Mouse (Mus musculus) midbrain, embryonic 10.5 days (tissue): ENCODE measurements around the gene Slc9a5. TPM values are rescaled to one million over a fixed set of nuclear protein-coding genes. Genes with fewer than 3 reads are reported as not detected.

Source experiments
- DNase-seq: peaks from one replicate; pipeline ENCODE4 v3.0.0-alpha.2; 2017; ENCODE audit warnings: low spot score
- H3K27ac ChIP-seq: fragments of 300-500 bp; sonication (generic); replicated peaks from 2 replicates; pipeline ENCODE4 v1.5.1; 2016; ENCODE audit warnings: mild to moderate bottlenecking
- H3K27me3 ChIP-seq: fragments of 300-500 bp; sonication (generic); 2 replicates; pipeline ENCODE4 v1.6.1; 2016; ENCODE audit warnings: low read depth, mild to moderate bottlenecking; ENCODE audit not compliant: poor library complexity, severe bottlenecking
- H3K36me3 ChIP-seq: fragments of 300-500 bp; sonication (generic); 2 replicates; pipeline ENCODE4 v1.6.1; 2016; ENCODE audit warnings: mild to moderate bottlenecking, moderate library complexity
- H3K4me1 ChIP-seq: fragments of 300-500 bp; sonication (generic); 2 replicates; pipeline ENCODE4 v1.6.1; 2016
- H3K4me3 ChIP-seq: fragments of 300-500 bp; sonication (generic); 2 replicates; pipeline ENCODE4 v1.5.1; 2016; ENCODE audit warnings: mild to moderate bottlenecking, moderate library complexity
- H3K9me3 ChIP-seq: fragments of 300-500 bp; sonication (generic); replicated peaks from 2 replicates; pipeline ENCODE4 v1.6.1; 2016; ENCODE audit warnings: mild to moderate bottlenecking
- WGBS: fragments of 180-500 bp; shearing (Covaris S2); methylation state at CpG from one replicate; pipeline ENCODE4 v1.1.7; 2016; 5-methylcytosine and 5-hydroxymethylcytosine counted together
- polyA plus RNA-seq: library from polyadenylated mRNA; unstranded; fragments of >200 nt; fragmentation: Nextera tagmentation; extraction: Ambion mirVana; gene quantifications from 2 replicates; pipeline ENCODE4 v1.2.1, GENCODE M21; 2016

Gene Slc9a5
- polyA plus RNA-seq, 1 experiment from 2014 or later, result 4.1 TPM

- Histone ChIP-seq H3K4me3 (no peak overlapping the region), H3K27me3 (no peaks in the 10 kb centered on the region), H3K4me1 (0 out of 2 replicates have a peak, but pooled peaks cover 4% of the 10 kb centered on the region), H3K27ac (no peak overlapping the region), H3K9me3 (no peaks in the 10 kb centered on the region), H3K36me3 (peaks cover 98% of the 10 kb centered on the region)
- no peak for DNase-seq
- WGBS, result 91% methylated on average over 1 of the region's 1 CpGs
These were observed 36.9 kb upstream of the Slc9a5 start for GRCm38 (mm10) chr8:105311718-105312117.

- Histone ChIP-seq H3K36me3 (peaks cover 98% of the 10 kb centered on the region), H3K4me3 (no peak overlapping the region), H3K9me3 (no peaks in the 10 kb centered on the region), H3K27me3 (no peaks in the 10 kb centered on the region), H3K27ac (no peak overlapping the region), H3K4me1 (0 out of 2 replicates have a peak, but pooled peaks cover 4% of the 10 kb centered on the region)
- DNase-seq, result no peak
- WGBS, result 95% methylated on average over 8 of the region's 8 CpGs
These were observed 35.7 kb upstream of the Slc9a5 start for GRCm38 (mm10) chr8:105312891-105313481.

DNA sequence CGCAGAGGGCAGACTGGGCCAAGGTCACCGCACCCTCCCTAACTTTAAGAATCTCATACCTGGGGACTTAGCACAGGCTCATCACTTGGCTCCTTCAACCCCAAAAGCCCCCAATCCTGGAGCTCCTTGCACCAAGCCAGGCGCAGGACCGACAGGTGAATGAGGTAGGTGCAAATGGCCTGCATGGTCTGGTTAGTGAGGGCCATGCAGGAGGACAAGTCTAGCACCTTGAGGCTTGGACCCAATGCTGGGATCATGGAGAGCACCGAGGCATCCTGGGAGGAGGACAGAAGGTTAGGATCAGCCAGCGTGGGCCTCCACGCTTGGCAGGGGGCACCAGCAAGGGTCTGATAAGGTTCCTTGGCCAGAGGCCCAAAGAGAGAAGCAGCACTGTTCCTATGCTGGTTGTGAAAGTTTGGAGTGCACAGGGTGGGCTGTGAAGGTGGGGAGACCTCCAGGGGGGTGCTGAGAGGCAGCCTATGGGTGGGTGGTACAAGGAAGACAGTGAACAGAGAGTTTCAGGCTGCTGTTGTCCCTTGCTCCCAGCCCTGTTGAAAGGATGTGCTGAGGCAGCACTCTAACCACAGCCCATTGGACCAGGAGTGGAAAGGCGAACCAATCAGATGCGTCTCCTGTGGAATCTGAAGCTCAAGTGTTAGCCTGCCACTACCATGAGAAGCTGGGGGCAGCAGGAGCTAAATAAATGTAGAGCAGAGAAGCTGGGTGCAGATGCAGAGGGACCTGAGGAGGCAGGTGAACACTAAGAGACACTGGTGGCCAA lies 34.8 kb upstream of the Slc9a5 start:
- H3K4me1 ChIP-seq, result 0 out of 2 replicates have a peak, but pooled peaks cover 4% of the 10 kb centered on the region
- H3K9me3 ChIP-seq, result no peaks in the 10 kb centered on the region
- 78% methylated on average over 9 of the region's 9 CpGs for whole genome bisulfite sequencing
- DNase-seq, result no peak
- no peaks in the 10 kb centered on the region for H3K27me3 ChIP-seq
- peaks cover 98% of the 10 kb centered on the region for H3K36me3 ChIP-seq
- no peak overlapping the region for H3K27ac ChIP-seq
- no peak overlapping the region for H3K4me3 ChIP-seq

GRCm38 (mm10) chr8:105315073-105315769 lies 33.4 kb upstream of the Slc9a5 start:
- H3K36me3 ChIP-seq, result peaks cover 98% of the 10 kb centered on the region
- 92% methylated on average over 18 of the region's 18 CpGs for WGBS
- 0 out of 2 replicates have a peak, but pooled peaks cover 4% of the 10 kb centered on the region for H3K4me1 ChIP-seq

DNA sequence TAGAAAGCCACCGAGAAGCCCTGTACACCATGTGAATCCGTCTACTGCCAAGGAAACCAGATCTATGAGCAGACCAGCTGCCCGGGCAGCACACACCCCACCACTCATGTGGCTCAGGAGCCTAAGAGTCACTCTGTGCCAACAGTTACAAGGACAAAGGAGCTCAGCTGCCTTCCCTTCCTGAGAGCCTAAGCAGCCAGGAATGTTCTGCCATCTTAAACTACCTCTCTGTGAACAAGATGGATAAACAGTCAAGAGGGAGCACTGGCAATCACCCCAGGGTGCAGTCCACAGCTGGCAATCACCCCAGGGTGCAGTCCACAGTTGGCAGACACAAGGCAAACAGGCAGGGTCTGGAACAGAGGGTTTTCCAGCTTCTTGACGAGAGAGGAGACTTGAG lies 30.7 kb upstream of the Slc9a5 start:
- H3K27ac ChIP-seq, result no peak overlapping the region
- H3K27me3 ChIP-seq, result no peaks in the 10 kb centered on the region
- H3K36me3 ChIP-seq, result peaks cover 87% of the 10 kb centered on the region
- no peak overlapping the region for H3K4me3 ChIP-seq
- H3K4me1 ChIP-seq, result 0 out of 2 replicates have a peak, but pooled peaks cover 4% of the 10 kb centered on the region
- WGBS, result 90% methylated on average over 4 of the region's 4 CpGs
- no peak for DNase-seq
- no peaks in the 10 kb centered on the region for H3K9me3 ChIP-seq

More at GRCm38 (mm10) chr8:105315073-105315769, 33.4 kb upstream of the Slc9a5 start:
- Histone ChIP-seq H3K27ac (no peak overlapping the region), H3K27me3 (no peaks in the 10 kb centered on the region), H3K9me3 (no peaks in the 10 kb centered on the region), H3K4me3 (no peak overlapping the region)
- no peak for DNase-seq

GRCm38 (mm10) chr8:105318662-105319190 lies 29.9 kb upstream of the Slc9a5 start:
- H3K27ac ChIP-seq, result no peak overlapping the region
- peaks cover 82% of the 10 kb centered on the region for H3K36me3 ChIP-seq
- no peaks in the 10 kb centered on the region for H3K27me3 ChIP-seq
- no peak overlapping the region for H3K4me3 ChIP-seq
- no peaks in the 10 kb centered on the region for H3K9me3 ChIP-seq
- H3K4me1 ChIP-seq, result 0 out of 2 replicates have a peak, but pooled peaks cover 3% of the 10 kb centered on the region
- DNase-seq, result no peak
- WGBS, result 83% methylated on average over 11 of the region's 11 CpGs

DNA sequence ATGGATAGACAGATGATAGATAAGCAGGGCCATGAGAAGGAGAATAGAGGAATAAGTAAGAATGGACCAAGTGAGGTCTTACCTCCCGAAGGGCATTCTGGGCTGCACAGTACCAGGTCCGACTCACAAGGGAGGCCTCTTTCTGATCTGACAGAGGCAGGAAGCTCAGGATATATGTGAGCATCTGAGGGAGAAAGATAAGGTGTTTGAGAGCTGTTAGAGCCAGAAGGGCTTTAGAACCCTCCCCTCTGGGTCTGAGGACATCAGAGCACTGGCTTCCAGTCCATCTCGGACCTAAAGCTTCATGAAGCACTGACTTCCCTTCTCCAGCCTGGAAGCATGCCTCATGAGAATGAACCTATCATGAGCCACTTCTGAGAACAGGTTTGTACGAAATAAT lies 25.5 kb upstream of the Slc9a5 start:
- DNase-seq, result no peak
- no peaks in the 10 kb centered on the region for H3K27me3 ChIP-seq
- no peaks in the 10 kb centered on the region for H3K9me3 ChIP-seq
- H3K27ac ChIP-seq, result no peak overlapping the region
- peaks cover 43% of the 10 kb centered on the region for H3K36me3 ChIP-seq
- H3K4me1 ChIP-seq, result peaks cover 28% of the 10 kb centered on the region
- 86% methylated on average over 4 of the region's 4 CpGs for WGBS
- no peak overlapping the region for H3K4me3 ChIP-seq

DNA sequence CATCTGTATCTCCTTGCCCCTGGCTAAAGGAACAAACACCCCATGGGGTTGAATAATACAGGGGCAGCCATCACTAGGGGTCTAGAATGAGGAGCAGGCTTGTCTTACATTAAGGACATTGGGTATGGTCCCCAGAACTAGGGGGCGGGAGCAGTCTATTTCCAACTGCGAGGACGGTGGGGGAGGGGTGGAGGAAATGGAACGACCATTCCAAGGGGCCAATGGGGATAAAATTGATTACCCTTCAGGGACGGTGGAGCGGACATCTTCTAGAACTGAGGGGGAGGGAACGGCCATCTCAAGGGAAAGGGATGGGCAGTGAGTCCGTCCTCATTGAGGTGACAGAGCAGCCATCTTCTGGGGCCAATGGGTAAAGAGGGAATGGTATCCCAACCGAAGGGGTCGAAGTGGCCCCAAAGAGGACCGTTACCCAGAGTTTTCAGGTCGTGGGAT lies 23.0 kb upstream of the Slc9a5 start:
- no peak for DNase-seq
- no peaks in the 10 kb centered on the region for H3K9me3 ChIP-seq
- H3K36me3 ChIP-seq, result peaks cover 47% of the 10 kb centered on the region
- H3K4me1 ChIP-seq, result peaks cover 28% of the 10 kb centered on the region
- peak overlapping the region; percentile 88 for H3K4me3 ChIP-seq
- peak overlapping the region; percentile 86 for H3K27ac ChIP-seq
- WGBS, result 0% methylated on average over 12 of the region's 12 CpGs
- H3K27me3 ChIP-seq, result no peaks in the 10 kb centered on the region

- under 1% methylated on average over 36 of the region's 36 CpGs for WGBS
These were observed 22.4 kb upstream of the Slc9a5 start, which contains the start of the genes Lrrc29 and Tmem208 for GRCm38 (mm10) chr8:105326141-105326672. TSS of gene Lrrc29 (minus strand) at chr8:105326278. TSS of gene Tmem208 (plus strand) at chr8:105326354.

GRCm38 (mm10) chr8:105326968-105327367 lies 21.7 kb upstream of the Slc9a5 start:
- DNase-seq, result no peak
- Histone ChIP-seq H3K9me3 (no peaks in the 10 kb centered on the region), H3K4me1 (peaks cover 28% of the 10 kb centered on the region), H3K36me3 (peaks cover 53% of the 10 kb centered on the region), H3K4me3 (peak overlapping the region; percentile 88), H3K27me3 (no peaks in the 10 kb centered on the region), H3K27ac (peak overlapping the region; percentile 86)
- WGBS, result 46% methylated on average over 6 of the region's 6 CpGs

More at GRCm38 (mm10) chr8:105326141-105326672, 22.4 kb upstream of the Slc9a5 start, which contains the start of the genes Lrrc29 and Tmem208:
- H3K27me3 ChIP-seq, result no peaks in the 10 kb centered on the region
- H3K9me3 ChIP-seq, result no peaks in the 10 kb centered on the region
- peak within 1 kb of the TSS; percentile 88 for H3K4me3 ChIP-seq
- H3K4me1 ChIP-seq, result peaks cover 28% of the 10 kb centered on the region
- H3K36me3 ChIP-seq, result peaks cover 52% of the 10 kb centered on the region
- H3K27ac ChIP-seq, result peak within 1 kb of the TSS; percentile 86
- DNase-seq, result peak; percentile 97

DNA sequence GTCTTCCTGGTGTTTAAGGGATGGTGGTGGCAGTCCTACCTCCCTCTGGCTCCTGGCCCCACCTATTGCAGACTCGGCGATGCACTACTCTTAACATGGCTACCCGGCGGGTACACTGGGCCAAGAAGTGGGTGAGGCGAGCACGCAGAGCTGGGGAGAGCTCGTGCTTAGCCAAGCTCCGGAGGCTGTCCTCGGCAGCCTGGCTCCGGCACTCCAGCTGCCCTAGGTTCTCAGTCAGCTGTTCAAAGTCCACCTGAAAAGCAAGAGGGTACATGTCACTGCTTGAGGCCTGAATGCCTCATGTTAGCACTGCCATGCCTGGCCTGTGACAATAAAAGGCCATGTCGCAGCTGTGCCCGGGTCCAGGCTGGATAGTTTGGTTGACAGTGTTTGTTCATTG lies 18.3 kb upstream of the Slc9a5 start:
- Histone ChIP-seq H3K27me3 (no peaks in the 10 kb centered on the region), H3K4me1 (peaks cover 17% of the 10 kb centered on the region), H3K27ac (no peak overlapping the region), H3K9me3 (no peaks in the 10 kb centered on the region), H3K36me3 (peaks cover 76% of the 10 kb centered on the region), H3K4me3 (no peak overlapping the region)
- no peak for DNase-seq
- 95% methylated on average over 12 of the region's 12 CpGs for WGBS

DNA sequence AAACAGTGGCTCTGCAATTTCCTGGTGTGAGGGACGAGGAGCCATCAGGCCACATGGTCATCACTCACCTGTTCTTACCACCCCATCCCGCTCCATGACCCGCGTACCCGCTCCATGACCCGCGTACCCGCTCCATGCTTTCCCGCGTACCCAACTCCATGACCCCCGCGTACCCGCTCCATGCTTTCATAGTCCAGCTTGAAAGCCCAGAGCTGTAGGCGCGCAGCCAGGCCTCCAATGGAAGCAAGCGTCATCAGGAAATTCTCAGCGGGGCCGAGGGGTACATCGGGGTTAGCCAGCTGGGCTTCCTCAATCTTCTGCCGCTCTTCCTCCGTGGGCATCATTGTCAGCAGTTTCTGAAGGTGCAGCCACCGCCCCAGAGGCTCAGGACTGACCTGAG lies 17.2 kb upstream of the Slc9a5 start:
- Histone ChIP-seq H3K4me1 (peaks cover 11% of the 10 kb centered on the region), H3K27ac (no peak overlapping the region), H3K36me3 (peaks cover 88% of the 10 kb centered on the region), H3K4me3 (no peak overlapping the region), H3K9me3 (no peaks in the 10 kb centered on the region), H3K27me3 (no peaks in the 10 kb centered on the region)
- DNase-seq, result no peak
- 92% methylated on average over 22 of the region's 22 CpGs for WGBS
